Mouse (Mus musculus) lung, postnatal 0 days (tissue): ENCODE results near the gene Olfr1043.

Experiments
- CTCF ChIP-seq: IDR thresholded peaks from 2 replicates; pipeline ENCODE4 v1.5.1; 2016; ENCODE audit warnings: antibody characterized with exemption, mild to moderate bottlenecking
- EP300 ChIP-seq: IDR thresholded peaks from 2 replicates; pipeline ENCODE4 v1.6.1; 2016; ENCODE audit warnings: antibody characterized with exemption, mild to moderate bottlenecking, control low read depth

DNA sequence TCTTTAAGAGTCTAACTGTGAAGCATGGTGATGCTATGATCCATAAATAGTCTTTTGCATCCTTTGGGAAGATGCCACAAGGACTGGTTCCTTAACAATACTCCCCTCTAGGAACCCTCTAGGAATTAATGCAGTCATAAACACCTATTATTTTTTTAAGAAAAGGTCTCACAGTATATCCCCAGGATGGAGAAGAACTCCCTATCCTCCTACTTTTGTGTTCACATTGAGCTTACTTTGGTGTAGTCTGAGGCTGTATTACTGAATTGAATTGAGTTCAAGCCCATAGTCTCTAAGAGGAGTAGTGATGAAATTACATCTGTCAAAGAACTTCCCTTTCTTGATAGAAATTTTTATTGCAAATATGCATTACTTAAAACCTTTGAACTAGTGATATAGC, 35.6 kb upstream of the Olfr1043 start, which contains the start of gene Olfr1045:
- no peak for TF ChIP-seq CTCF
- no peak for TF ChIP-seq EP300
